Mouse (Mus musculus) gastrocnemius, adult 2 months (tissue): ENCODE data around the gene Prim1. TPM values are rescaled to one million over a fixed set of nuclear protein-coding genes. Genes with fewer than 3 reads are reported as not detected.
A peak's percentile ranks its signal among the peaks of the same experiment; 100 is the strongest.

ENCODE experiments used
- DNase-seq: peaks from one replicate; pipeline ENCODE4 v3.0.0; 2022
- H3K27ac ChIP-seq: fragments of 200-600 bp; 2 replicates; pipeline ENCODE4 v1.8.1; 2022; ENCODE audit warnings: mild to moderate bottlenecking
- H3K4me3 ChIP-seq: fragments of 200-600 bp; 2 replicates; pipeline ENCODE4 v1.8.1; 2022; ENCODE audit warnings: mild to moderate bottlenecking, moderate library complexity
- CTCF ChIP-seq: fragments of 200-600 bp; IDR thresholded peaks from 2 replicates; pipeline ENCODE4 v1.8.1; 2022; ENCODE audit warnings: antibody characterized with exemption, mild to moderate bottlenecking, moderate library complexity
- intact Hi-C: fragments of 180-260 bp; cut with DNase I; formaldehyde crosslinking; loops from one replicate; pipeline ENCODE4 v1.15.1; 2025
- long read RNA-seq, 2 experiments: library from polyadenylated mRNA; stranded (forward); transcript quantifications; one replicate each; pipeline ENCODE4 v2.0.0; 2021
- total RNA-seq, 2 experiments: library from RNA; stranded (reverse); gene quantifications; 2 replicates each; pipeline ENCODE4 v1.2.3; 2021

The Prim1 gene
- total RNA-seq, result under 1 TPM; 0.61 to 0.95 TPM
- long read RNA-seq, experiment 1, partial matches to known transcripts, result 0 of 1 reads
- long read RNA-seq, experiment 1, other reads (novel, unspliced or antisense), result 0 of 1 reads
- long read RNA-seq, experiment 2, result 0 reads

DNA sequence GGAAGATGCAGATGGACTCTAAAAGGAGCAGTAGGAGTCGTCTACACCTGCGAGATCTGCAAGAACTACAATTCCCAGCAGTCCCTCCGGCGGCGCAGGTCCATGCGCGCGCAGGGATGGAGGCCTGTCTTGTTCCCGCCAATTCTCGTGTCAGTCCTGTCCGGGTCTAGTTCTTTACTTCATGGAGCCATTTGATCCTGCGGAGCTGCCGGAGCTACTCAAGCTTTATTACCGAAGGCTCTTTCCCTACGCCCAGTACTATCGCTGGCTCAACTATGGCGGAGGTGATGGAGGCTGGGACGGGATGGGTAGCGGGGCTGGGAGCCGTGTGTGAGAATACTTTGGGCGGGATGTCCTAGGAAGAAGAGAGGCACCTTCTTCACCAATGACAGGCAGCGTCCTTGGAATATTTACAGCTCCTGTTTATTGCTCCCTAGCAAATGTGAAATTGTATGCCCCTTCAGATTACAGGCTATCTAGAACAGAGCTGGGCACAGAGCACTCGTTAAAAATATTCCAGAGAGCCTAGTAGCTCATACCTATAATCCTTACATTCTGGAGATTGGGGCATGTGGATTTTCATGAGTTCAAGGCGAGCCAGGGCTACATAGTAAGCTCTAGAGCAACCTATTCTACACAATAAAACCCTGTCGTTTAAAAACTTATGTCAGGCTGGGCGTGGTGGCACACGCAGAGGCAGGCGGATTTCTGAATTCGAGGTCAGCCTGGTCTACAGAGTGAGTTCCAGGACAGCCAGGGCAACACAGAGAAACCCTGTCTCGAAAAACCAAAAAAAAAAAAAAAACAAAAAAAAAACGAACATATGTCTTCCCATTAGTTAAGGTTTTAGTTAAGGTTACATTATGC, at the start of gene Prim1:
Gene Prim1 (plus strand): TSS at position 101 of the 867 bp plus-strand sequence.
- Histone ChIP-seq H3K27ac (peak within 1 kb of the TSS; percentile 72), H3K4me3 (peak within 1 kb of the TSS; percentile 80)
- intact Hi-C loops, result no loop called here
- peak; percentile 82 for DNase-seq
- TF ChIP-seq CTCF, result no peak

DNA sequence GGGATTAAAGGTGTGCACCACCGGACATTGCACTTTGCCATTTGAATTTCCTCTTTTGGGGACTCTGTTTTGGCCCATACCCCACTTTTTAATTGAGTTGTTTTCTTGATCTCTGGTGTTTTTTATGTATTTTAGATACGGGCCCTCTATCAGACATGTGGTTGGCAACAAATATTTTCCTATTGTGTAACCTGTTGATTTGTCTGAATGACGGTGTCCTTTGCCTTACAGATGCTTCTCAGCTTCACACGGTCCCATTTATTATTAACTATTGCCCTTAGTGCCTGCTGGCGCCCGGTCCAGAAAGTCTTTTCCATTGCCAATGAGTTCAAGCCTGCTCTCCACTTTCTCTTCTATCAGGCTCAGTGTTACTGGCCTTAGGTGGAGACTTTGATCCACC, 48.5 kb upstream of the Prim1 start:
- DNase-seq, result no peak
- TF ChIP-seq CTCF, result no peak
- Histone ChIP-seq H3K27ac (no peak overlapping the region), H3K4me3 (no peak overlapping the region)
- intact Hi-C loops, result no loop called here

- no peak for DNase-seq
- TF ChIP-seq CTCF, result no peak
- Histone ChIP-seq H3K27ac (no peak overlapping the region), H3K4me3 (no peak overlapping the region)
- intact Hi-C loops, result no loop called here
Observed at GRCm38 (mm10) chr10:127969820-127970219, 45.1 kb upstream of the Prim1 start.

DNA sequence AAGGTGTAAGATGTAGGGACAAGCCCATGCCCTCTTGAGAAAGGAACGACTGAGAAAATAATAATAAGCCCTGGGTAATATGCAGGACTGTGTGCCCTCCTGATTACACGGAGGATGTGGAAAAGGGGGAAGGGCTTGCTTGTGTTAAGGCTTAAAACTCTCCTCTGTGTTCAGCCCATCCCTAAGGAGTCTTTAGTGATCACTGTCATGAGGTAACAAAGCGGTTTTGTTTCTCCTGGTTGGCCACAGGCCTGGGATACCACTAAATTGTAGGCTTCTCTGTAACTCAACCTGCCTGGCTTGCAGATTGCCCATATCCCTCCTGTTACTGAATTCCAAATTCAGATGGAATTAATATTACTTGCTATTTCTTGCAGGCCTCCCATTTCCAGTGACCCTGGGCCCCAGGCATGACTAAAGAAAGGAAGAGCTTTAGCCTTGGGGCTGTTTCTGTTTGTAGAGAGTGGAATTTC, 44.6 kb upstream of the Prim1 start:
- H3K4me3 ChIP-seq, result no peak overlapping the region
- no peak for TF ChIP-seq CTCF
- H3K27ac ChIP-seq, result no peak overlapping the region
- intact Hi-C loops, result no loop called here
- no peak for DNase-seq

- DNase-seq, result no peak
- no peak for TF ChIP-seq CTCF
- no peak overlapping the region for H3K4me3 ChIP-seq
- no peak overlapping the region for H3K27ac ChIP-seq
- intact Hi-C loops, result no loop called here
Observed at GRCm38 (mm10) chr10:127971135-127971534, 43.8 kb upstream of the Prim1 start.

DNA sequence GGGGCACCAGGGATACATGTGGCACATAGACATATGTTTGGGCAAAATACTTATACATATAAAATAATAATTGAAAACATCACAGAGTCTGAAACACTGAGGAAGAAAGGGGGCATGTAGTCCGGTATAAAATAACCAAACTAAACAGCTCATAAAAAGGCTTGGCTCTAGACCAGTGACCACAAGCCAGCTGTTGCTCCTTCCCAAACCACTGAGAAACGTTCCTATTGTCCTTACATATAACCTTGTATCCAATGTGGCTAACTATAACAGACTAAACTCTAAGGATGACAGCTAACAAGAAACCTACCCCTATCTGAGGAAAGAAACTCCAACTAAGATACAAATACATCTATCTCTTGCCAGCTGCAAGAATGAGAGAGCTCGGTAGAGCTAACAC, 40.9 kb upstream of the Prim1 start:
- DNase-seq, result no peak
- intact Hi-C loops, result no loop called here
- Histone ChIP-seq H3K27ac (no peak overlapping the region), H3K4me3 (no peak overlapping the region)
- TF ChIP-seq CTCF, result no peak

DNA sequence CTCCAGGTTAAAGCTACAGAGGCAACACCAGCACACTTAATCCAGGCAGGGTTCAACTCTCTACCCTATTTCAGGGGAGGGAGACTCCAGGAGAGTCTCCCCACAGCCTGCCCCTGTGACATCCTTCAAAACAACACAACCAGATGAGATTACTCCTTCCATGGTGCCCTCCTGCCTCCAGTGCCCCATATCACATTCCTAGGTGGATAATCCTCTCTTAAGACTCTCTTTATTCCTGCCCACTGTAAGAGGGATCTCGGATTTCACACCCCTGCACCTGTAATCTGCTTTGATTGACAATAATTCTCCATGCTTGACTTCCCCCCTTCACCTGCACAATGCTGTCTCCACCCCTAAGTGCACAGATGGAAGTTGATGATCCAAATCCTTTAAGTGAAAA, 39.5 kb upstream of the Prim1 start:
- TF ChIP-seq CTCF, result no peak
- no peak for DNase-seq
- intact Hi-C loops, result no loop called here
- Histone ChIP-seq H3K27ac (no peak overlapping the region), H3K4me3 (no peak overlapping the region)

GRCm38 (mm10) chr10:127984650-127985049, 30.3 kb upstream of the Prim1 start:
- no peak for TF ChIP-seq CTCF
- no peak overlapping the region for H3K27ac ChIP-seq

GRCm38 (mm10) chr10:127985601-127986000, 29.4 kb upstream of the Prim1 start:
- intact Hi-C loops, result no loop called here
- H3K4me3 ChIP-seq, result no peak overlapping the region
- H3K27ac ChIP-seq, result no peak overlapping the region
- no peak for TF ChIP-seq CTCF
- no peak for DNase-seq

More at GRCm38 (mm10) chr10:127984650-127985049, 30.3 kb upstream of the Prim1 start:
- peak; percentile 18 for DNase-seq
- H3K4me3 ChIP-seq, result no peak overlapping the region
- intact Hi-C loops, result no loop called here

GRCm38 (mm10) chr10:127996690-127997089, 18.3 kb upstream of the Prim1 start:
- H3K4me3 ChIP-seq, result no peak overlapping the region
- H3K27ac ChIP-seq, result no peak overlapping the region
- TF ChIP-seq CTCF, result no peak
- DNase-seq, result no peak
- intact Hi-C loops, result no loop called here

GRCm38 (mm10) chr10:127998260-127998659, 16.7 kb upstream of the Prim1 start:
- peak; percentile 29; the same call in 1 of the 2 replicates for TF ChIP-seq CTCF
- Histone ChIP-seq H3K27ac (no peak overlapping the region), H3K4me3 (no peak overlapping the region)
- no peak for DNase-seq
- intact Hi-C loops, result no loop called here

DNA sequence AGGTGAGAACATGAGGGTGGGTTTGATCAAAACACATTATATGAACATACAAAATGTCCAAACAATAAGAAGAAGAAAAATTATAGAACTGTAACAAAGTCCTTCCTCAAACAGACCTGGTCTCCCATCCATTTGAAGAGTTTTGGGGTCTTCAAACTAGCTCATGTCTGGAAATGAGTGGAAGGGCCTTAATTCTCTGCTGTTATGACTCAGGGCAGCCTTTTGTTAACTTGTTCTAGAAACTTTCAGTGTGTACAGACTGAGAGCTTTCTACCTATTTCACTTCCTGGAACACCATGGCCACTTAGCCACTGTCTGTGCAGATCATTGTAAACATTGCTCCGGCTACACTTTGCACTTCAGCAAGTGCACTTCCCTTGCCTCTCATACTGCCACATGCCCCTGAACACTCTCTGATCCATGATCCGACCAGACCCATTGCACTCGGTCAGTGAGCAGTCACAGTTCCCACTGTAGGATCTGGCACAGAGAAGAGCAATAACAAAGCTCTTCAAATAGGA, 11.6 kb upstream of the Prim1 start:
- H3K27ac ChIP-seq, result no peak overlapping the region
- DNase-seq, result no peak
- intact Hi-C loops, result no loop called here
- no peak overlapping the region for H3K4me3 ChIP-seq
- no peak for TF ChIP-seq CTCF

GRCm38 (mm10) chr10:128004918-128005317, 10.1 kb upstream of the Prim1 start:
- H3K4me3 ChIP-seq, result no peak overlapping the region
- no peak overlapping the region for H3K27ac ChIP-seq
- no peak for TF ChIP-seq CTCF
- no peak for DNase-seq
- intact Hi-C loops, result no loop called here
